Mouse (Mus musculus): Measurements from ENCODE around the gene Tfip11. TPM values are rescaled to one million over a fixed set of nuclear protein-coding genes. Genes with fewer than 3 reads are reported as not detected.

The Tfip11 gene
- total and polyA plus RNA-seq, 2 experiments = 7.7 to 19.1 TPM

GRCm38 (mm10) chr5:112284203-112284582, 42.0 kb upstream of the Tfip11 start:
- no peak for DNase-seq (ENCODE audit: extremely low read depth, low read depth, low spot score)
- peaks cover 46% of the 10 kb centered on the region; the same call in 1 of the 2 replicates for H3K79me2 ChIP-seq (ENCODE audit: control insufficient read depth, insufficient read depth, low read length)
- 71% methylated on average over 7 of the region's 7 CpGs for WGBS
- H3K36me3 ChIP-seq (ENCODE audit: control insufficient read depth, insufficient read depth, low read length) = no peaks in the 10 kb centered on the region
- H3K4me1 ChIP-seq (ENCODE audit: control insufficient read depth, insufficient read depth, low read length) = peaks cover 35% of the 10 kb centered on the region
- no peak overlapping the region for H3K4me3 ChIP-seq (ENCODE audit: insufficient read depth, low read depth, low read length)
- no peak overlapping the region for H3K9ac ChIP-seq (ENCODE audit: low read depth, low read length)
- peak overlapping the region; percentile 61 for H3K27ac ChIP-seq (replicated peaks; ENCODE audit: insufficient read depth, low read depth, low read length)
- no peaks in the 10 kb centered on the region for H3K27me3 ChIP-seq (ENCODE audit: control insufficient read depth, insufficient read depth, low read length)
- no peak for TF ChIP-seq CTCF (IDR thresholded peaks at IDR 0.05; ENCODE audit: low read depth, low read length)

- no peak for TF ChIP-seq POLR2A (IDR thresholded peaks at IDR 0.05; ENCODE audit: extremely low read depth, insufficient read depth, low read length)
- TF ChIP-seq CTCF (IDR thresholded peaks at IDR 0.05; ENCODE audit: low read depth, low read length) = no peak
- H3K36me3 ChIP-seq (ENCODE audit: control insufficient read depth, insufficient read depth, low read length) = no peaks in the 10 kb centered on the region
- no peak for DNase-seq (ENCODE audit: extremely low read depth, low read depth, low spot score)
- no peak overlapping the region for H3K9ac ChIP-seq (ENCODE audit: low read depth, low read length)
- no peaks in the 10 kb centered on the region for H3K27me3 ChIP-seq (ENCODE audit: control insufficient read depth, insufficient read depth, low read length)
- H3K79me2 ChIP-seq (ENCODE audit: control insufficient read depth, insufficient read depth, low read length) = peaks cover 48% of the 10 kb centered on the region; the same call in 1 of the 2 replicates
- peaks cover 34% of the 10 kb centered on the region for H3K4me1 ChIP-seq (ENCODE audit: control insufficient read depth, insufficient read depth, low read length)
- H3K27ac ChIP-seq (replicated peaks; ENCODE audit: insufficient read depth, low read depth, low read length) = no peak overlapping the region
- 91% methylated on average over 7 of the region's 7 CpGs for WGBS
- H3K4me3 ChIP-seq (ENCODE audit: insufficient read depth, low read depth, low read length) = no peak overlapping the region
Observed at GRCm38 (mm10) chr5:112285548-112286085, 40.5 kb upstream of the Tfip11 start.

- H3K79me2 ChIP-seq (ENCODE audit: control insufficient read depth, insufficient read depth, low read length) = peaks cover 53% of the 10 kb centered on the region; the same call in 1 of the 2 replicates
- H3K4me3 ChIP-seq (ENCODE audit: insufficient read depth, low read depth, low read length) = no peak overlapping the region
- TF ChIP-seq POLR2A (IDR thresholded peaks at IDR 0.05; ENCODE audit: extremely low read depth, insufficient read depth, low read length) = no peak
- no peak for TF ChIP-seq CTCF (IDR thresholded peaks at IDR 0.05; ENCODE audit: low read depth, low read length)
- DNase-seq (ENCODE audit: extremely low read depth, low read depth, low spot score) = no peak
- H3K27ac ChIP-seq (replicated peaks; ENCODE audit: insufficient read depth, low read depth, low read length) = no peak overlapping the region
- no peaks in the 10 kb centered on the region for H3K27me3 ChIP-seq (ENCODE audit: control insufficient read depth, insufficient read depth, low read length)
- peaks cover 37% of the 10 kb centered on the region for H3K4me1 ChIP-seq (ENCODE audit: control insufficient read depth, insufficient read depth, low read length)
- 81% methylated on average over 2 of the region's 2 CpGs for WGBS
- H3K36me3 ChIP-seq (ENCODE audit: control insufficient read depth, insufficient read depth, low read length) = no peaks in the 10 kb centered on the region
- no peak overlapping the region for H3K9ac ChIP-seq (ENCODE audit: low read depth, low read length)
Observed at GRCm38 (mm10) chr5:112286608-112286983, 39.6 kb upstream of the Tfip11 start.

GRCm38 (mm10) chr5:112286984-112287641, 39.0 kb upstream of the Tfip11 start:
- no peaks in the 10 kb centered on the region for H3K27me3 ChIP-seq (ENCODE audit: control insufficient read depth, insufficient read depth, low read length)
- H3K9ac ChIP-seq (ENCODE audit: low read depth, low read length) = no peak overlapping the region
- no peak overlapping the region for H3K4me3 ChIP-seq (ENCODE audit: insufficient read depth, low read depth, low read length)
- peaks cover 53% of the 10 kb centered on the region for H3K79me2 ChIP-seq (ENCODE audit: control insufficient read depth, insufficient read depth, low read length)
- TF ChIP-seq POLR2A (IDR thresholded peaks at IDR 0.05; ENCODE audit: extremely low read depth, insufficient read depth, low read length) (no peak), CTCF (IDR thresholded peaks at IDR 0.05; ENCODE audit: low read depth, low read length) (no peak)
- peak overlapping the region; percentile 18; the same call in 1 of the 2 replicates for H3K27ac ChIP-seq (replicated peaks; ENCODE audit: insufficient read depth, low read depth, low read length)
- peaks cover 39% of the 10 kb centered on the region for H3K4me1 ChIP-seq (ENCODE audit: control insufficient read depth, insufficient read depth, low read length)
- peak; percentile 64 for DNase-seq (ENCODE audit: extremely low read depth, low read depth, low spot score)
- no peaks in the 10 kb centered on the region for H3K36me3 ChIP-seq (ENCODE audit: control insufficient read depth, insufficient read depth, low read length)
- 35% methylated on average over 11 of the region's 11 CpGs for WGBS

- WGBS = 85% methylated on average over 2 of the region's 2 CpGs
- Histone ChIP-seq H3K79me2 (ENCODE audit: control insufficient read depth, insufficient read depth, low read length) (peaks cover 54% of the 10 kb centered on the region), H3K27me3 (ENCODE audit: control insufficient read depth, insufficient read depth, low read length) (no peaks in the 10 kb centered on the region), H3K4me1 (ENCODE audit: control insufficient read depth, insufficient read depth, low read length) (peaks cover 42% of the 10 kb centered on the region), H3K9ac (ENCODE audit: low read depth, low read length) (no peak overlapping the region), H3K4me3 (ENCODE audit: insufficient read depth, low read depth, low read length) (no peak overlapping the region), H3K36me3 (ENCODE audit: control insufficient read depth, insufficient read depth, low read length) (no peaks in the 10 kb centered on the region), H3K27ac (replicated peaks; ENCODE audit: insufficient read depth, low read depth, low read length) (0 out of 2 replicates have a peak overlapping the region, but pooled peaks have one; percentile 7)
- TF ChIP-seq CTCF (IDR thresholded peaks at IDR 0.05; ENCODE audit: low read depth, low read length) (no peak), POLR2A (IDR thresholded peaks at IDR 0.05; ENCODE audit: extremely low read depth, insufficient read depth, low read length) (no peak)
- no peak for DNase-seq (ENCODE audit: extremely low read depth, low read depth, low spot score)
Observed at GRCm38 (mm10) chr5:112287652-112288051, 38.5 kb upstream of the Tfip11 start.
